Mouse (Mus musculus): ENCODE measurements around the gene Rnaset2b. TPM values are rescaled to one million over a fixed set of nuclear protein-coding genes. Genes with fewer than 3 reads are reported as not detected.
"Not testable (repeated sequence)": the region's sequence is repeated elsewhere in the genome, so short reads cannot be mapped to it uniquely, and the experiment has no call there.

Gene Rnaset2b
- total RNA-seq, 2 experiments from 2014 or later: 37.0 to 38.8 TPM

DNA sequence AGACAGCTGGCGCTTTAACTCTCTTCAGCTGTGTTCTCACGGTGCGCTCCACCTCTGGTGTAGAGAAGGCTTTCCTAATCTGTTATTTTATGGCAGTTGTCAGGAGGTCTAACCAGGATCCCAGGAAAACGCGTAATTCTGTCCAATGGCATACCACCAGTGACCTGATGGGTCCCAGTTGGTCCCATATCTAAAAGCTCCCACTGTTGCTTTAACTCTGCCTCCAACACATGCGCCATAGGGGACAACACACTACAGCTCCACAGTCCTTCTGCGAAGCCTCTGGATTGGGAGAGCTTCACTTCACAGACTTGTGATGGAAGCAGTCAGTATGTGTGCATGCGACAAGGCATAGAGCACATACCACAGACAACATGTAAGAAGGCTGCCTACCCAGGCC, 9.7 kb downstream of the Rnaset2b start:
- not testable (repeated sequence) for DNase-seq

DNA sequence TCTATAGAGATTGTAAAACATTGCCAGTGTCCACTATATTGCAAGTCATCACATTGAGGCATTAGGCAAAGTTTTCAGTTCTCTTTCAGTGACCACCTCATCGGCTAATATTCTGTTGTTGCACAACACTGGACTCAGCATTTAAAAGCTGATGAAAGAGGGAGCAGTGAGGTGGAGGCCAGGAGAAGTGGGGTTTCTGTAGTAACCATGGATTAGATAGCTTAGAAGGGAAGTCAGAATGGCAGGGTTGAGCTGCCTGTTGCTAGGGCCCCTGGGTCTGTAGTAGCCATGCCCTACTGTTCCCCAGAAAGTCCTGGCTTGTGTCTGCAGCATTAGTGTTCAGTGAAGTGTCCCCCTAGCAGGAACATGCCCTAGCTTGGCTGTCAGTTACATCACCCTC, 15.7 kb downstream of the Rnaset2b start:
- not testable (repeated sequence) for DNase-seq

DNA sequence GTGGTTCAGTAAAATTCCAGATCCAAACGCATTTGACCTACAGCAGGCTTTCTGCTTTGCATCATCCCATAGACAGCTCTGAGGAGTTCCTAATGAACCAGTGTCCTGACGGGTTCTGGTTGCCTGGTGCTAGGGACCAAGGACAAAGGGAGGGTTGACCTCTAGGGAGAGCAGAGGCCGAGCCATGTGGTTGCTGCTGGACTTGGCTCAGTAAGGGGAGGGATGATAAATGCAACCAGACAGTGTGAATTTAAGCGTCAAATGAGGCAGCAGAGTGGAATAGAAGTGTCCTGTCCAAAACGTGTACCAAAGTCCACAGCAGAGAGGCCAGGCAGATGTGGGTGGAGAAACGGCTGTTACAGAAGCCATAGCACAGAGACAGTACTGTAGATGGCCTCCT, 25.1 kb downstream of the Rnaset2b start:
- not testable (repeated sequence) for DNase-seq

DNA sequence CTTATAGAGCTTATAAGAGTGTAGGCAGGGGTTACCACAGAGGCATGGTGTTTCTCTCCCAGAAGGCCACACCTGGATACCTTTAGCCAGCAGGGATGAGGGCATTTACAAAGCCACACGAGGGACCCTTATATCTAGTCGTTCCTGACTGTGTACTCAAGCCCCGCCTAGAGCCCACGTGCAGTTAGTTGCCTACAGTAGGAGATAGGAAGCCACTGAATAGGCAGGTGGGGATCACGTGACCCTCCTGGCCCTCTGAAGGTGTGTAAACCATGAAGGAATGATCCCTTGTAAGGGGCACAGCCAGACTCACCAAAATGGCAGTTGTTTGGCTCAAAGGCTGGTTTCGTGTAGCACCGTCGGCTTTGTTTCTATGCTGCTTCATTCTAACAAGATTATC, 26.4 kb downstream of the Rnaset2b start:
- DNase-seq: not testable (repeated sequence)

DNA sequence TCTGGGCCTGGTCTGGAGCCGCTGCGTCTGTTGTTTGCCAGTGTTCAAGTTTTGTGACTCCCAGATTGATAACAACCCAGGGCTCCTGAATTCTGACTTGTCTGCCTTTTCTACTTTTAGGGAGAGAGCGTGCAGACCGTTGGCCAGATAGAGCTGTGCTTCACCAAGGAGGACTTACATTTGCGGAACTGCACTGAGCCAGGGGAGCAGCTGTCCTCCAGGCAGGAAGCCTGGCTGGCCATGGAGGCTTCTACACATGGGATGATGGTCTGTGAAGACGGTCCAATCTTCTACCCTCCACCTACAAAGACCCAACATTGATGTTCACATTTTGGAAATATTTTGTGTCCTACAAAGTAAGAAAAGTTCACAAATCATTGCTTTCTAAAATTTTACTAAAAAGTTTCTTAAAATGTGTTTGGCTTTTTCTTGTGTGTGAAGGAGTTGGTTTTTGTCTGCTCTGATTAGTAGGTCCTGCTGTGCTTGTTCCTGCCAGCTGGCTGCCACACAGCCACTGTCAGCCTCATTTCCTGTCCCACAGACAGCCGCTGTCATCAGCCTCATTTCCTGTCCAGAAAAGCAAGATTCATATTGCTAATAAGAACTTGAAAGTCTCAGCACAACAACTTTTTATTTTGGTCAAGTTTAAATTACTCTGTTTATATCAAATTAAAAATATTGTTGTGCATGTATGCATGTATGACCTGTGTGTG, 27.5 kb downstream of the Rnaset2b start:
- not testable (repeated sequence) for DNase-seq

DNA sequence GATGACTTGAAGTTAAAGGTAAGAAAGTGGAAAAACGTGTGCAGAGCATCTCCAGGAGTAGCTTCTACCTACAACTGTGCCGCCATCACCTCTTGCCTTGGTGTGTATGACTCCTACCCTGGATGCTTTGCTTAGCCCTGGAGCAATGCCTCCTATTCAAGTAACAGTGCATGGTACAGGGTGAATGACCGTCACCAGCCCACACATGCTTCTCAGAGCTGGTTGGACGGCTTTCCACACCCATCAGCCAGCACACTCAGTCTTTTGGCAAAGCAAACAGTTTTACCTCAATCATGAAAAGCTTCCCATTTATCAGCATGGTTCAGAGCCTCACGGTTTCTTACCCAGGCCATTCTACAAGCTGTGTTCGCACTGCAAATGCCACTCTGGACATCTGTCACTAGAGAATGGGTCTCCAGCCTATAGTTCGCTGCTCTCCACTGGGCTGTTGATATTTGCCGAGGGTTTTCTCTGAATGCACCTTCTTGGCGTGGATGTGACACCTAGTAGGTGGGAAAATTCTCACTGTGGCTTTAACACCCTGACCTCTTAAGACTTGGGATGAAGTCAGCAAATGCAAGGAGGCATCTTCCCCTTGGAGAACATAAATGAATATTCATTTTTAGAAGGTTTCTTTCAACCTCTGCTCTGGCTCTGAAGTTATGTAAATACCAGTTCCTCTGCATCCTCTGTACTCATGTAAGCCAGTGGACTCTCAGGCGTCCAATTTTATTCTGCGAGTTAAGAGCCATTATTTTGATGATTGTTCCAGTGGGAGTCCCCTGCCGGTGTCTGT, 31.6 kb downstream of the Rnaset2b start:
- not testable (repeated sequence) for DNase-seq

DNA sequence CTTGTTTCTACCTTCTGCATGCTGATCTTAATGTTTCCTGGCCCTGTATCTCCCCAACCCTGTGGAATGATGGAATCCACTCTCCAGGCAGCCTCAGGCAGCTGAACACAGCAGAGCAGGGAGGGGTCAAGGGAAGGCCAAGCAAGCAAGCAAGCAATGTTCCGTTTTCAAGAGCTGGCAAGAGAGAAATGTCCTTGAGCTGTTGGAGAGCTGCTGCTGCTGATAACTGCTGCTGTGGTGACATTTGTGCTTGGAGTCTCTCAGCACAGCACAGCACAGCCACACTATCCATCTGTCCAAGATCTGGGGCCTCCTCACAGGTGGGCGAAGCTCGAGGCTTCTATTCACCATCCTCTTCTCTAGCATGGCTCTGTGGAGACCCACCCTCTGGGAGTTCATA, 33.0 kb downstream of the Rnaset2b start:
- not testable (repeated sequence) for DNase-seq

DNA sequence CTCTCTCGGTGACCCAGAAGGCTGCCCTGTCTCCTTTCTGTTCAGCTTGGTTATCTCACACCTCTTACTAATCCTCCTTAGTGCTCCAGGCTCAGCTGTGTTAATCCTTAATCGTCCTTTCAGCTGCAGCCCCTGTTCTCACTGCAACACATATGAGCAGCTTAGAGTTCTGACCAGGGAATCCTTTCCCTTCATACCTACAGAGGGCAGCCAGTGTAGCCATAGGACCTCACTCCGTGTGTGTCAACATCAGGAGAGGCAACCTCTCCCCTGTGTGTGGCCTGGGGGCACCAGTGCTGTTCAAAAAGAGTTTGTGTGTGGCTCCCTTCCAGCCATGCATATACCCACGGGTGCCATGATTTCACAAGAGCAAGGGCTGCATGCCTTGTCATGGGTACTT, 35.2 kb downstream of the Rnaset2b start:
- DNase-seq: not testable (repeated sequence)

DNA sequence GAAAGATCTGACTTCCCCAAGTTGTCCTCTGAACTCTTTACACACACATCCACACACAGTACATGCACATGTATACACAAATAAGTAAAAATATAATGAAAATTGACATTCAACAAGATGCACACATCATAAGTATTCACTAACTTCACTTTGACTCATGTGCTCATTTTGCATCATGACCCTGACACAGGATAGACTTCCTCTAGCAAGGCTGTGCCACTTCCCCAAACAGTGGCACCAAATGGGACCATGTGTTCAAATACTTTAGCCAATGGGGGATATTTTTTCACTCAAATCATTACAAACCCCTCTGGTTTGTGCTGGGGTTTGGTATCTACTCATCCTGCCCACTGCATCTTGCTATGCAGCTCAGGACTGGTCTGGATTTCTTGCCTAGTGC, 38.5 kb downstream of the Rnaset2b start:
- DNase-seq: not testable (repeated sequence)

DNA sequence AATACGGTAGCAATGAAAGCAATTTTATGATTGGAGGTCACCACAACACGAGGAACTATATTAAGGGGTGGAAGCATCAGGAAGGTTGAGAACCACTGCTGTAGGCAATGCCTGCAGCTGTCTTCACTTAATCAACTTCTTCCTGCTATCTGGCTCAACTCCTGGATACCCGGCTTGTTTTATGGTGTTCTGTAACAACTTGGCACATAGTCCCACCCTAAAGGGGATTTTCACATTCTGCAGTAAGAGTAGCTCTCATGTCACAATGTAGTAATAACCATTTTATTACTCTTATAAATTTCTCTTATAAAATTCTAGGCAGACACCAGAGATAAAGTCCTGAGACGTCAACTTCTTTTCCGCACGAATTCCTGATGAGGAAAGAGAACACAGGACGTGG, 39.0 kb downstream of the Rnaset2b start:
- DNase-seq: not testable (repeated sequence)

DNA sequence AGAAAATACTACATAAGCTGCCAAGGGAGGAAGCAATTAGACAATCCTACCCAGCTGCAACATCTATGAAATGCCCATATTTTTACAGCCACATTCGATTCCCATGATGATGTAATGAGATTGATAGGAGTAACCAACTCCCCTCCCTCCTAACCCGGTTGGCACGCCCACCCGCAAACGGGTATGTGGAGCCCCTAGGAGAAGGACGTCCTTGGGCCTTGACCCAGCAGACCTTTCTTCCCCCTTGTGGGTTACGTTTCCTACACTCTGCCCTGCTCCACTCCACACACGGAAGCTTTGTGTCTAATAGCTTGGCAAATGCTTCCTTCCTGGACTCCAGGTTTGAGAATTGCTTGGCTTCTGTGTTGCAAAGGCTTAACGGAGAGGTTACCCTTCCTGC, 39.5 kb downstream of the Rnaset2b start:
- DNase-seq: not testable (repeated sequence)

DNA sequence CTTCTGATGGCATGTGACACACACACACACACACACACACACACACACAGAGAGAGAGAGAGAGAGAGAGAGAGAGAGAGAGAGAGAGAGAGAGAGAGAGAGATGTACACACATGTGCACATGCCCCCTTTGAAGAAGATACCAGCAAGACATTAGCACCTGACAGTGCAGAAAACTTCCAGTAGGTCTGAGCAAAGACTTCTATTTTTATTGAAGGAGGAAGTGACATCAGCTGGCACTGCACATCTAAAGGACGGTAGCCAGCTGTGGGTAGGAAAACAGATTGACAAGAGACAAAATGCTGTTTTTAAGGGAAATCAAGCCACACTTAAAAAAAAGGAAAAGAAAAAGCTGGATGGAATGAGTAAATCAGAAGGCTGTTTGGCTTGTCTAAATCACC, 43.8 kb downstream of the Rnaset2b start:
- DNase-seq: not testable (repeated sequence)

DNA sequence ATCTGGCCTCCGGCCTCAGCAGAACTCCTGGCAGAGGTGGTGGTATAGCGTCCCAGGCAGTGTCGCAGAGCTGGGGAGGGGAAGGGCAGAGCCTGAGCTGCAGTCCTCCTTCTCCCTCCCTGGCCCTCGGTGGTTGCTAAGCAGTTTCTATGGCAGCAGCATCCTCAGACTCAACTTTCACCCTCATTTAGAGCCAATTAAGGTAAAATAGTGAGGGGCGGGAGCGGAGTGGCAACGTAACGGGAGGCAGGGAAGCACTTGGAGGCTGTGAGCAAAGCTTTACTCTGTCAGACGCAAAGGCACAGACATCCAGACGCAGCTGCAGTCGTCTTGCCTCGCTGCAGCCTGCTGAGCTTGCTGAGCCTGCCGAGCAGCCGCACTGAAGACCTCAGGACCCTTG, 54.8 kb downstream of the Rnaset2b start, which contains the start of gene Gm1604a:
Gene Gm1604a (plus strand): TSS at position 312 of the 400 bp plus-strand sequence.
- peak; percentile 39 to 45 for DNase-seq

DNA sequence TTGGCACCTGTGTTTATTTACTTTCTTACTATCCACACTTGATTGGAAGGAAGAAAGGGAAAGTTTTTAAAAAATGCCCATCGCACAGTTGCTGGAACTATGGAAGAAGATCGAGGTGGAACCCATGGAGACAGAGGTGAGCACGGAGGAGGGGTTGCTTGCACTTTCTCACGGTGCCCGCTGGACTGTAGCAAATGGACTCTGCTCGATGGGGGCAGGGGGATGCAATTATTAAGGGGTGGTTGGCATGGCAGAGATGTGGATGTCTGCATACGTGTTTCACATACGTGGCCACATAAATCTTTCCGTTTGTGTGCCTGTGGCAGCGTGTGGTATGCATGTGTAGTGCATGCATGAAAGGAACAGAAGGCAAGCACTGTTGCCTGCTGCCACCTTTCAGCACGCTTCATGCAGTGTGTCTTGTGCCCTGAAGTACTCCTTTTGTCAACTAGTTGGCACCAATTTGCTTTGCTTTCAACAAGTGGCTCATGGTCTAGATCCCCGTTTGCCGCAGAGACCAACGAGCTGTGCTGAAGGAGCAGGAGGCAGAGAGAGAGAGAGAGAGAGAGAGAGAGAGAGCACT, 55.4 kb downstream of the Rnaset2b start:
- DNase-seq: not testable (repeated sequence)

DNA sequence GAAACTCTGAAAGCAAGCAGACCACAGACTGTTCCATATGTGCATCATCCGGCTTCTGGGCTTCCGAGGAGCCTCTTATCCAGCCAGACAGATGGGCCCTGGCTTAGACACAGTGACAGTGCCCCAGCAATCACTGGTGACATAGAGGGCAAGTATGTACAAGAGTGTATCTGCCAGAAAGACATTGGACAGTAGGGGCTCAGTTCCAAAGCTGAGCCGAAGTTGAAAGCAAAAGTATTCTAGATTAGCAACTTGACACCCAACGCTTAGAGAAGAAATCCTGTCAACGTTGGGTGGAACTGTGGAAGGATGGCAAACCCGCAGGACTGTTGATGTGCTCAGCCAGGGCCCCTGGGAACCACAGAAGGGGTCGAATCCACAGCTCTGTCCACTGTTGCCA, 59.8 kb downstream of the Rnaset2b start:
- not testable (repeated sequence) for DNase-seq

DNA sequence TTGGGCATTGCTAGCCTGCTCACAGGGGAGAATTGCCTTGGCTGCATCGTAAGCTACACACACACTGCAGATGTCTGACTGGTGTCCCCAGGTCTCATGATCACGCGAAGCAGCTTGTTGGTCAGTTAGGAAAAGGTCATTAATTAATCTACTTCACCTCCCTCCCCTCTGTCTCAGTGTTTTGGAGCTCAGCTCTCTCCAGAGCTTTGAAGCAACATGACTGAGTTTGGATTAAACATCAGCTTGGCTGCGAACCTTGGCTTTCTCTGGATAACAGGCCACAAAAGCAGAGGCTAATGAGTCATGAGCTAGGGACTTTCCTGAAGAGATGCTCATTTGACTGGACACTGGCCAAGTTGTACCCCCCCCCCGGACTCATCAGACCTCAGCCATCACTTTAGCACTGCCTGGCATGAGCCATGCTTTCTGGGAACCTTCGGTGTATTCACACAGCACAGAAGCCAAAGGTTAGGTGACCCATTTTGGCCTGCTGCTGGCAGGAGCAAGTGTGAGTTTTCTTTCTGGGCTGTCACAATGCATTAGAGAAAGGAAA, 60.3 kb downstream of the Rnaset2b start:
- not testable (repeated sequence) for DNase-seq

DNA sequence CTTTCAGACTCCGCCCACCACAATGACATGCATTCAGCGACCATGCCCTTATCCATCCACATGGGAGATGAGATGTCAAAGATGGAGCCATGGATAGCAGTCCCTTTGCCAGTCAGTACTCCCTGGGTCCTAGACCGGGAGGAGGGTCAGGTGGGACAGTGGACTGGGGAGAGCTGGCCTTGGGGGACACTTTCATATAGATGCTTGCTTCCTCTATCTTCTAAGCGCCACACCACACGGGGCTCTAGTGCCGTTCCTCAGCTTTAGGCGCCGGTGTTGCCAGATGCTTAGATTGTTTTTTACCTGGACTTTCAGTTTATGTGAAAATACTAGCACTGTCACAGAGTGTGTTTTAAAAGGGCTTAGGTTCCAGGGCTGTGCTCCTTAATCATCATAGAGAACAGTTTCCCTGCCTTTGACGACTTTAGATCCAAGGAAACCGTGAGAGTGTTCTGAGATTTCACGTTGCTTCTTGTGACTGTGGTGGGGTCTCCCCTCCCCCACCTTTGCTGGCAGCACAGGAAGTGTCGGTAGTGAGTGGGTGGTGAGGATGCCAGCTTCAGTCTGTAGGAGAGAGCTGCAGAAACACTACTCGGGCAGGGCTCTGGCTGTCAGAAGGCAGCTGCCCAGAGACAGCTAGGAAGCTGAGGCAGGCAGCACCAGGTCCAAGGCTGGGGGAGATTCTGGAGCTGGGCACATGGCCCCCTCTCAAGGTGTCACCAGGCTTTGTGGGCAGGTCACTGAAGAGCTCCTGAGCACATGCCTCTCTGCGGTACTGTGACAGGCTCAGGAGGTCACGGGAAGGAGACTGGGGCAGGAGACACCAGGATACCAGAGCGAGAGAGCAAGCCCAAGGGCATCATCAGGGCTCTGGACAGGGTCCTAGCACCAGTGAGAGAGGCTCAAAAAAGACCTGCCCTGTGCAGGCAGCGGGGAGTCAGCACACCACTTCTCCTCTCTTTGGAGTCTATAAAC, 63.0 kb downstream of the Rnaset2b start:
- not testable (repeated sequence) for DNase-seq

All from layer of hippocampus, postnatal 36 days (tissue).